Mouse (Mus musculus) ES-Bruce4 (cell line): Measurements from ENCODE around the gene Dyrk1b. TPM values are rescaled to one million over a fixed set of nuclear protein-coding genes. Genes with fewer than 3 reads are reported as not detected.
"Not testable (repeated sequence)": the region's sequence is repeated elsewhere in the genome, so short reads cannot be mapped to it uniquely, and the experiment has no call there.

ENCODE experiments used
- H3K27ac ChIP-seq: 2 replicates; pipeline ENCODE4 v1.5.1; 2012; ENCODE audit warnings: low read length, inconsistent platforms; ENCODE audit not compliant: insufficient read depth
- H3K27me3 ChIP-seq: 2 replicates; pipeline ENCODE4 v1.6.1; 2012; ENCODE audit warnings: mild to moderate bottlenecking, low read length, inconsistent platforms; ENCODE audit not compliant: control insufficient read depth, poor library complexity, insufficient read depth, severe bottlenecking
- H3K36me3 ChIP-seq: 2 replicates; pipeline ENCODE4 v1.6.1; 2012; ENCODE audit warnings: inconsistent platforms, mild to moderate bottlenecking, low read length, moderate library complexity; ENCODE audit not compliant: control insufficient read depth, poor library complexity, insufficient read depth, severe bottlenecking
- H3K4me1 ChIP-seq: one replicate; pipeline ENCODE4 v1.8.1; 2011; ENCODE audit warnings: low read length; ENCODE audit not compliant: control insufficient read depth, insufficient read depth
- H3K4me3 ChIP-seq: 2 replicates; pipeline ENCODE4 v1.5.1; 2011; ENCODE audit warnings: low read depth, mild to moderate bottlenecking, low read length
- H3K9ac ChIP-seq: 2 replicates; pipeline ENCODE4 v1.6.1; 2012; ENCODE audit warnings: low read depth, mild to moderate bottlenecking, inconsistent platforms; ENCODE audit not compliant: poor library complexity, severe bottlenecking
- H3K9me3 ChIP-seq: replicated peaks from 2 replicates; pipeline ENCODE4 v1.6.1; 2012; ENCODE audit warnings: mild to moderate bottlenecking, low read length, inconsistent platforms; ENCODE audit not compliant: control insufficient read depth, poor library complexity, insufficient read depth, severe bottlenecking
- CTCF ChIP-seq: IDR thresholded peaks from one replicate; pipeline ENCODE4 v1.8.1; 2011; ENCODE audit warnings: low read depth, low read length
- POLR2A ChIP-seq: IDR thresholded peaks from one replicate; pipeline ENCODE4 v1.8.1; 2011; ENCODE audit warnings: low read length; ENCODE audit not compliant: insufficient read depth
- polyA plus RNA-seq: library from polyadenylated mRNA; stranded (reverse); fragments of >200 nt; gene quantifications from 2 replicates; pipeline ENCODE4 v1.2.4, GENCODE M21; 2011; ENCODE audit warnings: low read depth; ENCODE audit not compliant: missing spikeins, insufficient read depth, insufficient read length

Dyrk1b gene
- polyA plus RNA-seq, 1 experiment: 9.5 TPM

GRCm38 (mm10) chr7:28214142-28214541 is 34.9 kb downstream of the Dyrk1b start:
- H3K9ac ChIP-seq: no peak overlapping the region
- H3K9me3 ChIP-seq: peaks cover 28% of the 10 kb centered on the region
- H3K27ac ChIP-seq: no peak overlapping the region
- no peaks in the 10 kb centered on the region for H3K36me3 ChIP-seq
- H3K27me3 ChIP-seq: no peaks in the 10 kb centered on the region
- peak overlapping the region; percentile 22; the same call in 1 of the 2 replicates for H3K4me3 ChIP-seq
- TF ChIP-seq POLR2A: no peak
- TF ChIP-seq CTCF: peak; percentile 83
- no peaks in the 10 kb centered on the region for H3K4me1 ChIP-seq

GRCm38 (mm10) chr7:28215950-28216349 is 36.7 kb downstream of the Dyrk1b start:
- not testable (repeated sequence) for H3K9ac ChIP-seq, H3K27ac ChIP-seq, H3K4me3 ChIP-seq, H3K36me3 ChIP-seq, H3K4me1 ChIP-seq, H3K27me3 ChIP-seq
- peaks cover 36% of the 10 kb centered on the region for H3K9me3 ChIP-seq

- H3K27ac ChIP-seq, H3K4me3 ChIP-seq, H3K27me3 ChIP-seq, H3K36me3 ChIP-seq, H3K4me1 ChIP-seq, H3K9ac ChIP-seq: not testable (repeated sequence)
- H3K9me3 ChIP-seq: peaks cover 36% of the 10 kb centered on the region
Observed at GRCm38 (mm10) chr7:28217811-28218210, 38.5 kb downstream of the Dyrk1b start.

GRCm38 (mm10) chr7:28218951-28219740 is 39.9 kb downstream of the Dyrk1b start:
- H3K9me3 ChIP-seq: peaks cover 38% of the 10 kb centered on the region
- not testable (repeated sequence) for H3K9ac ChIP-seq, H3K36me3 ChIP-seq, H3K27me3 ChIP-seq, H3K27ac ChIP-seq, H3K4me1 ChIP-seq, H3K4me3 ChIP-seq

GRCm38 (mm10) chr7:28226836-28227235 is 47.6 kb downstream of the Dyrk1b start:
- not testable (repeated sequence) for H3K27ac ChIP-seq, H3K4me1 ChIP-seq, H3K27me3 ChIP-seq, H3K9ac ChIP-seq, H3K4me3 ChIP-seq, H3K36me3 ChIP-seq
- peaks cover 20% of the 10 kb centered on the region for H3K9me3 ChIP-seq

- peaks cover 20% of the 10 kb centered on the region for H3K9me3 ChIP-seq
- H3K4me1 ChIP-seq, H3K36me3 ChIP-seq, H3K27ac ChIP-seq, H3K9ac ChIP-seq, H3K4me3 ChIP-seq, H3K27me3 ChIP-seq: not testable (repeated sequence)
Observed at GRCm38 (mm10) chr7:28227421-28227820, 48.2 kb downstream of the Dyrk1b start.

Other genes starting within 250 kb of the Dyrk1b start
- gene Zfp780b, start 200.3 kb upstream of the Dyrk1b start, polyA plus RNA-seq: 19.9 and 21.3 TPM in 2 replicates
- gene Zfp850, start 165.4 kb upstream of the Dyrk1b start, polyA plus RNA-seq: 15.3 and 16.4 TPM in 2 replicates
- 134 and 143 TPM in 2 replicates for gene Psmc4, start 129.4 kb upstream of the Dyrk1b start, polyA plus RNA-seq
- 0.84 and 1.2 TPM in 2 replicates for gene Fcgbp, start 108.2 kb upstream of the Dyrk1b start, polyA plus RNA-seq
- 0.13 TPM in 1 of 2 replicates, not detected in the other for gene 9530053A07Rik, start 50.0 kb upstream of the Dyrk1b start, polyA plus RNA-seq
- gene Fbl, start 9.8 kb upstream of the Dyrk1b start, polyA plus RNA-seq: 441 and 480 TPM in 2 replicates
- gene Eid2, start 88.4 kb downstream of the Dyrk1b start, polyA plus RNA-seq: 17.2 and 17.3 TPM in 2 replicates
- 8.5 and 8.8 TPM in 2 replicates for gene Eid2b, start 98.3 kb downstream of the Dyrk1b start, polyA plus RNA-seq
- gene Selenov, start 111.7 kb downstream of the Dyrk1b start, polyA plus RNA-seq: 0.70 and 3.2 TPM in 2 replicates
- 9.5 and 10.5 TPM in 2 replicates for gene Dll3, start 122.8 kb downstream of the Dyrk1b start, polyA plus RNA-seq
- gene Timm50, start 132.6 kb downstream of the Dyrk1b start, polyA plus RNA-seq: 70.5 and 76.4 TPM in 2 replicates
- gene Supt5, start 159.3 kb downstream of the Dyrk1b start, polyA plus RNA-seq: 98.4 and 101 TPM in 2 replicates
- gene Rps16, start 171.2 kb downstream of the Dyrk1b start, polyA plus RNA-seq: 1,972 and 2,086 TPM in 2 replicates
- 85.5 and 90.1 TPM in 2 replicates for gene Plekhg2, start 193.1 kb downstream of the Dyrk1b start, polyA plus RNA-seq
- 25.7 and 26.0 TPM in 2 replicates for gene Zfp36, start 200.8 kb downstream of the Dyrk1b start, polyA plus RNA-seq
- 16.6 and 18.1 TPM in 2 replicates for gene Med29, start 213.2 kb downstream of the Dyrk1b start, polyA plus RNA-seq
- gene Paf1, start 213.5 kb downstream of the Dyrk1b start, polyA plus RNA-seq: 88.7 and 96.2 TPM in 2 replicates